Mouse (Mus musculus) E14TG2a.4 (cell line): ENCODE results near the gene Cd163l1.

Experiments used
- H3K27me3 ChIP-seq: 2 replicates; pipeline ENCODE4 v1.6.1; 2014; ENCODE audit warnings: low read length, control low read depth; ENCODE audit not compliant: insufficient read depth
- H3K36me3 ChIP-seq: 2 replicates; pipeline ENCODE4 v1.6.1; 2014; ENCODE audit warnings: low read length, control low read depth; ENCODE audit not compliant: insufficient read depth
- H3K4me1 ChIP-seq: replicated peaks from 2 replicates; pipeline ENCODE4 v1.6.1; 2014; ENCODE audit warnings: low read depth, low read length, control low read depth
- H3K4me3 ChIP-seq: replicated peaks from 2 replicates; pipeline ENCODE4 v1.5.1; 2014; ENCODE audit warnings: mild to moderate bottlenecking, low read length
- H3K9me3 ChIP-seq: 2 replicates; pipeline ENCODE4 v1.6.1; 2014; ENCODE audit warnings: low read length, control low read depth
- CTCF ChIP-seq: conservative IDR thresholded peaks from 2 replicates; pipeline ENCODE4 v1.5.1; 2014; ENCODE audit warnings: low read length
- NANOG ChIP-seq: IDR thresholded peaks from 2 replicates; pipeline ENCODE4 v1.6.1; 2014; ENCODE audit warnings: borderline replicate concordance, low read length, mixed read lengths
- POU5F1 ChIP-seq: IDR thresholded peaks from 2 replicates; pipeline ENCODE4 v1.6.1; 2014; ENCODE audit warnings: low read length, borderline replicate concordance

The Cd163l1 gene

GRCm38 (mm10) chr7:140217967-140218366 is at the start of gene Cd163l1:
Cd163l1 (plus strand) TSS chr7:140218267.
- Histone ChIP-seq H3K27me3 (no peaks in the 10 kb centered on the region; the same call in 1 of the 2 replicates), H3K4me3 (no peak within 1 kb of the TSS), H3K4me1 (no peaks in the 10 kb centered on the region), H3K36me3 (no peaks in the 10 kb centered on the region), H3K9me3 (peaks cover 11% of the 10 kb centered on the region; the same call in 1 of the 2 replicates)
- TF ChIP-seq NANOG (no peak), CTCF (no peak), POU5F1 (no peak)

GRCm38 (mm10) chr7:140169386-140169785 is 48.7 kb upstream of the Cd163l1 start:
- TF ChIP-seq NANOG (no peak), POU5F1 (no peak), CTCF (no peak)
- no peak overlapping the region for H3K4me3 ChIP-seq
- no peaks in the 10 kb centered on the region for H3K36me3 ChIP-seq
- peaks cover 18% of the 10 kb centered on the region for H3K4me1 ChIP-seq
- H3K9me3 ChIP-seq, result no peaks in the 10 kb centered on the region; the same call in 1 of the 2 replicates
- H3K27me3 ChIP-seq, result no peaks in the 10 kb centered on the region; the same call in 1 of the 2 replicates

GRCm38 (mm10) chr7:140170863-140171262 is 47.2 kb upstream of the Cd163l1 start:
- Histone ChIP-seq H3K4me1 (peaks cover 17% of the 10 kb centered on the region), H3K9me3 (no peaks in the 10 kb centered on the region; the same call in 1 of the 2 replicates), H3K4me3 (no peak overlapping the region), H3K36me3 (no peaks in the 10 kb centered on the region), H3K27me3 (no peaks in the 10 kb centered on the region; the same call in 1 of the 2 replicates)
- TF ChIP-seq CTCF, result no peak
- TF ChIP-seq POU5F1, result no peak
- no peak for TF ChIP-seq NANOG

DNA sequence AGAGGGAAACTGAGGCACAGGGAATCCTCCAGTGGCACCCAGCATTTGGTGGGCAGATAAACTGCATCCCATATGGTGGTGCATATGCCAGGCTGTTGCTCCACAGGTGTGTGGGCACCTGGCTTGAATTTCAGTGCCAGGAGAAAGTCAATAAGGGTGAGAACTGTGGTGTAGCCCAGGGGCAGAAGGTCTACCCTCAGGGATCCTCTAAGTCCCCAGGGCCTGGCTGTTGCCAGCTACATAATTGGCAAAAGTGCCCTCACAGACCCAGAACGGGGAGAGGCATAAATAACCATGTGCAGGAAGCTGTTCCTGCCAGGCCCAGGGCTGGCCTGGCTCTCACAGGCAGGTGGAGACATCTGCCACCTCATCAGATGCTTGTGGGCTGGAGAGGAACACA is 45.1 kb upstream of the Cd163l1 start, which contains the start of gene Olfr523:
Olfr523 (plus strand) TSS at position 282 of the 400 bp plus-strand sequence.
- no peak for TF ChIP-seq POU5F1
- TF ChIP-seq NANOG, result no peak
- no peak for TF ChIP-seq CTCF
- H3K27me3 ChIP-seq, result no peaks in the 10 kb centered on the region; the same call in 1 of the 2 replicates

DNA sequence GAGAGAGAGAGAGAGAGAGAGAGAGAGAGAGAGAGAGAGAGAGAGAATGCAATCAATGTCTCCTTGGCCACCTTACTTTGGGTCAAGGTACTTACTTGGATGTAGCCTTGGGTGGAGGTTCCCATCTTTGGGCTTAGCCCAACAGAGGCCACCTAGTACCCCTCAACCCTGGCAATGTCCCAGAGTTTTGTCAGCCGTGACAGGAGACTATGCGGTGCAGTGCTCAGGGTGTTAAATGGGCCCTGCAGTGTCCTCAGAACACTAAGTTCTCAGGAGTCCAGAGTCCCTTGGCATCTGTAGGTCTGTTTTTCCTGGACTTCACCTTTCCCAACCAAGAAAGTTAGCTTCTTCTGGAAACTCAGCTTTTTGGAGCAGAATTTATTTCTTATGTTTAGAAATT is 38.9 kb upstream of the Cd163l1 start:
- TF ChIP-seq NANOG (no peak), POU5F1 (no peak), CTCF (no peak)
- no peaks in the 10 kb centered on the region for H3K27me3 ChIP-seq
- no peak overlapping the region for H3K4me3 ChIP-seq
- no peaks in the 10 kb centered on the region for H3K4me1 ChIP-seq
- H3K9me3 ChIP-seq, result no peaks in the 10 kb centered on the region
- H3K36me3 ChIP-seq, result no peaks in the 10 kb centered on the region

More for the DNA sequence above, 45.1 kb upstream of the Cd163l1 start, which contains the start of gene Olfr523:
- no peaks in the 10 kb centered on the region for H3K36me3 ChIP-seq
- H3K4me1 ChIP-seq, result peaks cover 15% of the 10 kb centered on the region
- no peaks in the 10 kb centered on the region; the same call in 1 of the 2 replicates for H3K9me3 ChIP-seq
- H3K4me3 ChIP-seq, result no peak within 1 kb of the TSS

DNA sequence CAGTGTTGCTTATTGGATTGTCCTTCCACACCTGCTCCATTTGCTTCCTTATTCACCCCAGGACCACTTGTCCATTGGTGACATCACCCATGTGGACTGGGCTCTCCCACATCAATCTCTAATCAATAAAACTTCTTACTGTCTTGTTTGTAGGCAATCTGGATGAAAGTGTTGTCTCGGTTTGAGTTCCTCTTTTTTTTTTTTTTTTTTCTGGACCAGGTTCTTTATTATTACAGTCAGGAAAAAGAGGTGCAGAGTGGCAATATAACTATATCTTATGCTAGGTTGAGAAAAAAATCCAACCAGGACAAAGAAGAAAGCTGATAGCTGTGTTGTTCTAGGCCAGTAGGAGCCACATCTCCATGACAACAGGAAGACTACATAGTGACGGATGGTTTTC is 37.4 kb upstream of the Cd163l1 start:
- Histone ChIP-seq H3K27me3 (no peaks in the 10 kb centered on the region; the same call in 1 of the 2 replicates), H3K36me3 (no peaks in the 10 kb centered on the region)
- no peak for TF ChIP-seq POU5F1
- TF ChIP-seq NANOG, result no peak
- no peak for TF ChIP-seq CTCF

GRCm38 (mm10) chr7:140184206-140184605 is 33.9 kb upstream of the Cd163l1 start:
- TF ChIP-seq NANOG, result no peak
- TF ChIP-seq CTCF, result no peak
- no peak for TF ChIP-seq POU5F1
- no peaks in the 10 kb centered on the region for H3K4me1 ChIP-seq

More for the DNA sequence above, 37.4 kb upstream of the Cd163l1 start:
- no peaks in the 10 kb centered on the region for H3K9me3 ChIP-seq
- no peak overlapping the region for H3K4me3 ChIP-seq
- no peaks in the 10 kb centered on the region for H3K4me1 ChIP-seq

DNA sequence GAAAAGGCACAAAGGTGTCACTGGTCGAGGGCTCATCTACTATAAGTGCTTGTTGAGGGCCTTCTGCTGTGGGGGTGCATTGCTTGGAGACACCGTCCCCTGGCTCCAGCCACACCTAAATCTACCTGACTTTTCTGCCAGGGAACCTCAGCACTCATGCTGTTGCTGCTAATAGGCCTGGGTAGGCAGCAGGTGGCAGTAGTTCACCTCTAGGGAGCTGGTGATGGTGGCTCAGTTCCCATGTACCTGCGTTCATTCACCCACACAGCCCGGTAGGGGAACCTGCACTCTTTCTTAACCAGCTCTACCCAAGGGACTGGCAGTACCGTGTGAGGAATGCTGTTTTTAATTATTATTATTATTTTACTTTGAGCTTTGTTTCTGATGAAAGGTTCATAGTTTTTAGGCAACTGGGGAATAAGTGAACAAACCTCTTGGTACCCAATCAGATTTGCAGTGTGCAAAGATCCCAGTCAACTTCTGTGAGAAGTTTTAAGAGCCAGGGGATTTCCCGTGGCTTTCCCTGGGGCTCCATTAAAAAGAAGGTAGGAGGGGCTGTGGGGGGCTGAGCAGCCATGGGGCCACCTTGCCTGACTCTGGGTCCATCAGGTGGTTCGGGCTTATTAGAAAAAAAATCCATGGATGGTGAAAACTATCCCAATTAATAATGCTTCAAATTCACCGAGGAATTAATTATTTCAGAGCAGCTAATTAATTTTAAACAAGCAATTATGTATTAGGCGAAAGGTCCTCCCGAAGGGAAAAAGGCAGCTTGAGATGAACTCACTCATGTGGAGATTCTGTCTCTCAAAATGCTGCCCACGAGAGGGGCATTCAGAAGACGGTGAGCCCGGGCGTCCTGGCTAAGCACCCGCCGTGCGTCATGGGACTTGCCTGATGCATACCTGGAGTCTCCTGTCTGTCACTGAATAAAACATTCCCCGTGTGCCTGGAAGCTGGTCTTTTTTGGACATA is 31.1 kb upstream of the Cd163l1 start:
- Histone ChIP-seq H3K4me3 (no peak overlapping the region), H3K9me3 (no peaks in the 10 kb centered on the region), H3K27me3 (no peaks in the 10 kb centered on the region; the same call in 1 of the 2 replicates), H3K36me3 (no peaks in the 10 kb centered on the region), H3K4me1 (no peaks in the 10 kb centered on the region)
- TF ChIP-seq NANOG (no peak), CTCF (peak; percentile 35; the same call in 1 of the 2 replicates)

More at GRCm38 (mm10) chr7:140184206-140184605, 33.9 kb upstream of the Cd163l1 start:
- Histone ChIP-seq H3K36me3 (no peaks in the 10 kb centered on the region), H3K27me3 (no peaks in the 10 kb centered on the region; the same call in 1 of the 2 replicates), H3K9me3 (no peaks in the 10 kb centered on the region), H3K4me3 (no peak overlapping the region)
